Mouse (Mus musculus): ENCODE measurements at regions not wholly inside any gene's neighbourhood (a gene's known extent, or its start where the extent isn't known, plus 50 kb on each side); places are given as distances from the start of the nearest gene placed in this dataset.
A peak's percentile ranks its signal among the peaks of the same experiment; 100 is the strongest.

DNA sequence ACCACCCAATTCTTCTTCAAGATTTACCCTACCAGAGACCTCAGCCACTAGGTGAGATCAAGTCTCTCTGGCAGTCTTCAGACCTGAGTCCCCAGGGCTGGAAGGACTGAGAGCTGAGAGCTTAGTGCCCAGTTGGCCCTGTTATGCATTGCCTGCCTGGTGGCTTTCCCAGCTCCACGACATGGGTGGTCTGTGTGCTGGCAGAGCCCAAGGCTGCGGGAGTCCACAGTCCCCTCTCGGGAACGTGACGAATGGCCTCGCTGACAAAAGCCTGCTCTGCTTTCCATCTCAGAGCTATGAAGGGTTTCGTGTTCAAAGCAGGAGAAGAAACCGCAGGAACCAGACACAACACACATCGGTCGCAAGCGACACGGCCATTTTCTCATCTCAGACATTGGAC, 450.7 kb downstream of the Ccdc171 start:
- H3K4me2 ChIP-seq (ENCODE audit: low read length) = 0 out of 2 replicates have a peak overlapping the region, but pooled peaks have one; percentile 13
- H3K36me3 ChIP-seq (ENCODE audit: control insufficient read depth, insufficient read depth, low read length) = no peaks in the 10 kb centered on the region
- ATAC-seq (replicated peaks; ENCODE audit: low FRiP score, low TSS enrichment, low read depth) = 0 out of 2 replicates have a peak, but pooled peaks have one; percentile 53
- H3K4me1 ChIP-seq (replicated peaks; ENCODE audit: control insufficient read depth, insufficient read depth, low read length) = peaks cover 19% of the 10 kb centered on the region
- H3K9ac ChIP-seq (ENCODE audit: low read length) = no peak overlapping the region
- peak; percentile 60 for DNase-seq (ENCODE audit: low spot score)
- H3K4me3 ChIP-seq (ENCODE audit: low read depth, low read length) = no peak overlapping the region
- peak overlapping the region; percentile 67 for H3K27ac ChIP-seq (ENCODE audit: low read depth)
- no peaks in the 10 kb centered on the region for H3K27me3 ChIP-seq (replicated peaks; ENCODE audit: control insufficient read depth, insufficient read depth, low read length)
- 24% methylated on average over 12 of the region's 12 CpGs for WGBS
- H3K9me3 ChIP-seq (ENCODE audit: control insufficient read depth, low read length) = peaks cover 4% of the 10 kb centered on the region; the same call in 1 of the 2 replicates

DNA sequence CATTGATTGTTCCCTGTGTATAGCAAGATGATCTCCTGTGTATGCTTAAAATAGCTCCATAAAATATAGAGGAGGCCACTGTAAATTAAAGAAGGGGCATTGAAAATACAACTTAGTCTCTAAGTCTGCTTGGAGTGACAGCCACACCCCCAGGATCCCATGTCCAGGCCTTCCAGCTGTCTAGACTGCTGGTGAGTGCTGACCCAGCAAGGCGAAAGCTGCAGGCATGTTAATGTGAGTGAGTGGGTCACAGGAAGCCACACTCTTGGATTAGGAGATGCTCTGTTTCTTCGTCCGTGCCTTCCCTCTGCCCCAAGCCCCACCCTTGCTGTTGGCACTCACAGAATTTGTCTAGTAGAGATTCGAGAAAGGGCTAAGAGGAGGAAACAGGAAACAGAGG, 453.7 kb downstream of the Ccdc171 start:
- 36% methylated on average over 4 of the region's 4 CpGs for WGBS
- ATAC-seq (replicated peaks; ENCODE audit: low FRiP score, low TSS enrichment, low read depth) (no peak), DNase-seq (ENCODE audit: low spot score) (no peak)
- Histone ChIP-seq H3K4me2 (ENCODE audit: low read length) (no peak overlapping the region), H3K9me3 (ENCODE audit: control insufficient read depth, low read length) (peaks cover 4% of the 10 kb centered on the region; the same call in 1 of the 2 replicates), H3K27me3 (replicated peaks; ENCODE audit: control insufficient read depth, insufficient read depth, low read length) (no peaks in the 10 kb centered on the region), H3K9ac (ENCODE audit: low read length) (no peak overlapping the region), H3K27ac (ENCODE audit: low read depth) (no peak overlapping the region), H3K4me3 (ENCODE audit: low read depth, low read length) (no peak overlapping the region), H3K36me3 (ENCODE audit: control insufficient read depth, insufficient read depth, low read length) (no peaks in the 10 kb centered on the region), H3K4me1 (replicated peaks; ENCODE audit: control insufficient read depth, insufficient read depth, low read length) (peaks cover 19% of the 10 kb centered on the region)

DNA sequence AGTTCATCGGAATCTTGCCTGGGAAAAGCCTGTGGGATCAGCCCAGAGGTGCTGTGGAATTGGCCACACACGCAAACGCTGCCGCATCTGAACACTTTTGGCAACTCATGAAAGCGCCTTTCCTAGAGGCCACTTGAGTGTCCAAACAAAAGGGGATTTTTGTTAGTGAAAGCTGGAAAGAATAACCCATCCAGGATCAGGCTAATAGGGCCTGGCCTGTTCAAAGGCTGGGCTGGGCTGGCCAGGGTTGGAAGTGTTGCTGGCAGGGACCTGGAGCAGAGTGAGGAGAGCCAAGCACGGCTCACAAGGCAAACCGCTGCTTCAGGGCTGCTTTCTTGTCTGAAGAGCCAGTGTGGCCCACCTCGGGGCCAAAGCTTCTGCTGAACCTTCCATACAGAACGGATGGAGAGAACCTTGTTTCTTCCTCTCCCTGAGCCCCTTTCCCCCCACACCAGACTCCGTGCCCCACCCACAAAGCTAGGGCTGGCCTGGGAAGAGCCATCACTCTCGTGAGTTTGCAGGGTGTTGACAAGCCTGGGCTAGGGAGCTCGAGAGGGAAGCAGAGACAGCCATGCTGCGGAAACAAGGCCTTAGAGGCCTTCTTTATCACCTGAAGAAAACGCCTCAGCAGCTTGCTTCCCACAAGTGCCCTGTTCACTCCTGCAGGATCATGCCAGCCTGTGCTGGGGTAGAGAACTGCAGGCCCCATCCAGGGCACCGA, 459.5 kb downstream of the Ccdc171 start:
- H3K4me2 ChIP-seq (ENCODE audit: low read length) = no peak overlapping the region
- no peaks in the 10 kb centered on the region for H3K27me3 ChIP-seq (replicated peaks; ENCODE audit: control insufficient read depth, insufficient read depth, low read length)
- H3K4me3 ChIP-seq (ENCODE audit: low read depth, low read length) = no peak overlapping the region
- no peak for ATAC-seq (replicated peaks; ENCODE audit: low FRiP score, low TSS enrichment, low read depth)
- no peak for DNase-seq (ENCODE audit: low spot score)
- peaks cover 10% of the 10 kb centered on the region for H3K4me1 ChIP-seq (replicated peaks; ENCODE audit: control insufficient read depth, insufficient read depth, low read length)
- 76% methylated on average over 15 of the region's 15 CpGs for WGBS
- H3K9ac ChIP-seq (ENCODE audit: low read length) = no peak overlapping the region
- H3K9me3 ChIP-seq (ENCODE audit: control insufficient read depth, low read length) = peaks cover 4% of the 10 kb centered on the region; the same call in 1 of the 2 replicates
- H3K36me3 ChIP-seq (ENCODE audit: control insufficient read depth, insufficient read depth, low read length) = no peaks in the 10 kb centered on the region
- no peak overlapping the region for H3K27ac ChIP-seq (ENCODE audit: low read depth)

DNA sequence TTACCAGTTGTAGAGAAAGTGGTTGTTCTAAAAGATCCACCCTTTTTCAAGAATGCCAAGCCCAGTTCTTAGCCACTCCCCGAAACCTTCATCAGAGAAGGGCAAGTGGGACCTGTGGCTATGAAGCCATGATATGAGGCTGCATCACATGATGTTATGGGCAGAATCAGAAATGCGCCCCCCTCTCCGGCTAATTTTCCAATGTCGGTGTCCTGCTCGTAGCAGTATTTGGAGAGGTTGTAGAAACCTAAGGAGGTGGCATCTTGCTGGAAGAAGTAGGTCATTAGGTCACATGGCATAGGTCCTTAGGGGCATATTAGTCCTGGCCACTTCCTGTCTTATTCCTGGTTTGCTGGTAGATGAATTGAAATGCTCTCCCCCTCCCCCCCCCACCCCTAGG, 460.1 kb downstream of the Ccdc171 start:
- 96% methylated on average over 5 of the region's 5 CpGs for WGBS
- Histone ChIP-seq H3K9ac (ENCODE audit: low read length) (no peak overlapping the region), H3K4me3 (ENCODE audit: low read depth, low read length) (no peak overlapping the region), H3K36me3 (ENCODE audit: control insufficient read depth, insufficient read depth, low read length) (no peaks in the 10 kb centered on the region), H3K27ac (ENCODE audit: low read depth) (no peak overlapping the region), H3K4me2 (ENCODE audit: low read length) (no peak overlapping the region), H3K27me3 (replicated peaks; ENCODE audit: control insufficient read depth, insufficient read depth, low read length) (no peaks in the 10 kb centered on the region), H3K9me3 (ENCODE audit: control insufficient read depth, low read length) (peaks cover 2% of the 10 kb centered on the region; the same call in 1 of the 2 replicates), H3K4me1 (replicated peaks; ENCODE audit: control insufficient read depth, insufficient read depth, low read length) (peaks cover 16% of the 10 kb centered on the region)
- ATAC-seq (replicated peaks; ENCODE audit: low FRiP score, low TSS enrichment, low read depth) (no peak), DNase-seq (ENCODE audit: low spot score) (no peak)

DNA sequence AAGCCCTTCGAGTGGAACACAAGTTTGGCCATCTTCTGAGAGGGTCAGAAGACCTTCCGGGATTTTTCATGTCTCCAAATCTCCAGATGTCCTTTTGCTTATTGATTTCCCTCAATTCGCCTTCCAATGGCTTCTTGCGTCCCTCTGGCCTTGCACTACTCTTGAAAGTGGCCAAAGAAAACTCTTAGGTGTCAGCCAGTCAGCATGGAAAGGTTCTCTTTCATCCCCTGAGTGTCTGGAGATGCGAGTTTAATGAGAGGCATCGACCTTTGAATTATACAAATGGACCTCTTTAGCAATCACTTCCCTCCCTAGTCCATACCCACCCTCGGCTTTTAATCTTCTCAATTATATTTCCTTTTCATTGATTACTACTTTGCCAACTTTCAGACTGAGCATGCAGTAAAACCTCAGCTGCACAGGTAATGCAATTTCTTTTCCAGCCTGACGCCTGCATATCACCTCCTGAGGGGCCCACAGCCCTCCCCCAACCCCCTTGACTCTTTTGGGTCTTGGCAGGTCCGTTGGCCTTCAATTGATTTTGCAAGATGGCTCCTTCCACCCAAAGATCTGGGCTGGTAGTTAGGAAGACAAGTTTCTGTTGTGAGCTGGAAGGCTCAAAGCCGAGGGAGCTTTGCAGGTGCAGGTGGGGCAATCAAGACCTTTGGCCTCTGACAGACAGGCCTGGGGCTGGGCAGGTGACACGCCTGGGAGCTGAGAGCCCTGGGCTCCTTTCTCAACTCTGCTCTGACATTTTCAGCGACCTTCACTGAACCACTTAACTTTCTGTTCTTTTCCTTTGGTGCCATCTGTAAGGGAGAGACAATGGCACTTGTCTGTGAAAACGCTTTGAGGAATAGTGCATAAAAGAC, 461.8 kb downstream of the Ccdc171 start:
- Histone ChIP-seq H3K9me3 (ENCODE audit: control insufficient read depth, low read length) (no peaks in the 10 kb centered on the region), H3K36me3 (ENCODE audit: control insufficient read depth, insufficient read depth, low read length) (no peaks in the 10 kb centered on the region), H3K4me2 (ENCODE audit: low read length) (no peak overlapping the region), H3K27me3 (replicated peaks; ENCODE audit: control insufficient read depth, insufficient read depth, low read length) (no peaks in the 10 kb centered on the region), H3K4me1 (replicated peaks; ENCODE audit: control insufficient read depth, insufficient read depth, low read length) (peaks cover 20% of the 10 kb centered on the region), H3K27ac (ENCODE audit: low read depth) (no peak overlapping the region), H3K9ac (ENCODE audit: low read length) (no peak overlapping the region), H3K4me3 (ENCODE audit: low read depth, low read length) (no peak overlapping the region)
- 82% methylated on average over 13 of the region's 13 CpGs for WGBS
- no peak for DNase-seq (ENCODE audit: low spot score)
- no peak for ATAC-seq (replicated peaks; ENCODE audit: low FRiP score, low TSS enrichment, low read depth)

DNA sequence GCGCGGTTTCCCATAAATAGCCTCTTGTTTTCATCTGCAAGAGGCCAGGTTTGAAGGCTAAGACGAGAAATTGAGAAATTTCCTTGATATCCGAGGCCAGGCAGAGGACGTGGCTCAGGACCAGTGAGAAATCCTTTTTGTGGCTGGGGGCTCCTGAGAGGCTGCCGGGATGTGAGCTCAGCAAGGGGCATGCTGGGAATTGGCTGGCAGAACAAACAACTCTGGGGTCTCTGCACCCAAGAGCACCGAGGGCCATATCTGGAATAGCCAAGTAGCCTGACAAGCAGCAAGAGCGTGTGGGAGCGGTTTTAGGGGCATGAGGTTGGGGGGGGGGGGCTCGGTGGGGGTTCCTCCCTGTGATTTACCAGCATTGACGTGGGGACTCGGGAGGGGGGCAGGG, 462.5 kb downstream of the Ccdc171 start:
- Histone ChIP-seq H3K36me3 (ENCODE audit: control insufficient read depth, insufficient read depth, low read length) (no peaks in the 10 kb centered on the region), H3K4me2 (ENCODE audit: low read length) (no peak overlapping the region), H3K4me1 (replicated peaks; ENCODE audit: control insufficient read depth, insufficient read depth, low read length) (peaks cover 20% of the 10 kb centered on the region), H3K27me3 (replicated peaks; ENCODE audit: control insufficient read depth, insufficient read depth, low read length) (no peaks in the 10 kb centered on the region), H3K4me3 (ENCODE audit: low read depth, low read length) (no peak overlapping the region), H3K27ac (ENCODE audit: low read depth) (no peak overlapping the region), H3K9me3 (ENCODE audit: control insufficient read depth, low read length) (no peaks in the 10 kb centered on the region), H3K9ac (ENCODE audit: low read length) (no peak overlapping the region)
- 64% methylated on average over 12 of the region's 12 CpGs for WGBS
- DNase-seq (ENCODE audit: low spot score) (no peak), ATAC-seq (replicated peaks; ENCODE audit: low FRiP score, low TSS enrichment, low read depth) (no peak)

DNA sequence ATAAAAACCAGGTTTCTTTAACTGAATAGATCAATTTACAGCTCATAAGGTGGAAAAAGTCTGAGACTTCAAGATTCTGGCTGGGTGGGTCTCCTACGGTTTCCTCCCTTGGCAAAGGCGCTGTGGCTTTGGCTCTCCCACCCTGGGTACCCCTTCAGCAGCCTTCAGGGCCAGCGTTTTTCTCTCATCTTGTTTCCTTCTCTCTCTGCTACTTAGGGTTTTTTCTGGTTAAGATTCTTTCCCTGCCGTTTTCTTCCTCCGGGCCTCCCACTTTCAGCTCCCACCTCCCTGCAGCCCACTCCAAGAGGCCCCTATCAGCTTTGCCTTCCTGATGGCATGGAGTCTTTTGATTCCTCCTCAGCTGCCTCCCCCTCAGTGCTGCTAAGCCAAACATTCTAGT, 463.0 kb downstream of the Ccdc171 start:
- no peaks in the 10 kb centered on the region for H3K9me3 ChIP-seq (ENCODE audit: control insufficient read depth, low read length)
- no peak overlapping the region for H3K4me3 ChIP-seq (ENCODE audit: low read depth, low read length)
- no peaks in the 10 kb centered on the region for H3K27me3 ChIP-seq (replicated peaks; ENCODE audit: control insufficient read depth, insufficient read depth, low read length)
- no peaks in the 10 kb centered on the region for H3K36me3 ChIP-seq (ENCODE audit: control insufficient read depth, insufficient read depth, low read length)
- WGBS = 58% methylated on average over 5 of the region's 5 CpGs
- ATAC-seq (replicated peaks; ENCODE audit: low FRiP score, low TSS enrichment, low read depth) (no peak), DNase-seq (ENCODE audit: low spot score) (no peak)
- H3K9ac ChIP-seq (ENCODE audit: low read length) = no peak overlapping the region
- peaks cover 20% of the 10 kb centered on the region for H3K4me1 ChIP-seq (replicated peaks; ENCODE audit: control insufficient read depth, insufficient read depth, low read length)
- no peak overlapping the region for H3K27ac ChIP-seq (ENCODE audit: low read depth)
- H3K4me2 ChIP-seq (ENCODE audit: low read length) = no peak overlapping the region

DNA sequence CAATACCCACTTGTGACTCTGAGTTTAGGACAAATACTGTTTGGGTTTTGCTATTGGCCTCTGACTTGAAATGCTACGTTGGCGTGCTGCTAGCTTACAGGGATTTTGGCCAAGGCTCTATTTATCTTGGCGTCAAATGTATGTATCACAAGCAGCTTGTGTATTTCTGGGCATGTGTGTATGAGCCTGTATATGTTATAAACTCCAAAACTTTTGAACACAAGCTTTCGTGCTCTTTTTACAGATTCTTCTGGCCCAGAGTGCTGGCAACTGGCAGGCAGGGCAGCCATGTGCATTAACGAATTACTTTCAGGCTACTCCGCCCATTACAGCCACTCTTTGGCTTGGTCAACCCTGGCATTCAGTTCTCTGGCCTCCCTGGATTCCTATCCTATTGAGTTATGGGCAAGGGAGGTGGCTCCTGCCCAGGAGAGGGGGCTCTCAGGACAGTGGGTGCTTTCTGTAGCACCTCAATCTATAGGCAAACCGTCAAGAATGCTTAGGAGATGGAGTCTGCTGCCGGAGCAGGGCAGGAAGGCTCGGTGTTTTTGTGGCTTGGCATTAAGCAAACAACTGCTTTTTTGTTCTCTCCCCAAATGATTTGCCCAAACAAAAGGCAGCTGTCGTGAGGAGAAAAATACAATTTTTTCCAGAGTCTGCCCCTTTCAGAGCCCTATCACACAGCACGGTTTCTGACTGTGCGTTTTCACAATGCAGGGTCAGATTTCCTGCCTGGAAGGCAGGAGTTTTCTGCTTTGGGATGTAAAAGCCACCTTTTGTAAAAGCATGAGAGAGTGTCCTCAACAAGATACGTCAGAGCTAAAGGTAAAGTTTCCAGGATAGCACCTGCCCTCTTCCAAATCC, 465.0 kb downstream of the Ccdc171 start:
- ATAC-seq (replicated peaks; ENCODE audit: low FRiP score, low TSS enrichment, low read depth) = no peak
- no peaks in the 10 kb centered on the region for H3K27me3 ChIP-seq (replicated peaks; ENCODE audit: control insufficient read depth, insufficient read depth, low read length)
- no peaks in the 10 kb centered on the region for H3K9me3 ChIP-seq (ENCODE audit: control insufficient read depth, low read length)
- no peak overlapping the region for H3K4me3 ChIP-seq (ENCODE audit: low read depth, low read length)
- WGBS = 57% methylated on average over 13 of the region's 13 CpGs
- H3K9ac ChIP-seq (ENCODE audit: low read length) = no peak overlapping the region
- no peak for DNase-seq (ENCODE audit: low spot score)
- H3K4me1 ChIP-seq (replicated peaks; ENCODE audit: control insufficient read depth, insufficient read depth, low read length) = peaks cover 20% of the 10 kb centered on the region
- H3K36me3 ChIP-seq (ENCODE audit: control insufficient read depth, insufficient read depth, low read length) = no peaks in the 10 kb centered on the region
- no peak overlapping the region for H3K27ac ChIP-seq (ENCODE audit: low read depth)
- H3K4me2 ChIP-seq (ENCODE audit: low read length) = no peak overlapping the region

Data from intestine, embryonic 14.5 days (tissue).